Mouse (Mus musculus): ENCODE measurements around the gene Klf13. TPM values are rescaled to one million over a fixed set of nuclear protein-coding genes. Genes with fewer than 3 reads are reported as not detected.

The Klf13 gene
- polyA plus RNA-seq, 1 experiment from 2014 or later: 16.7 TPM

GRCm38 (mm10) chr7:63912924-63913723 lies 25.6 kb downstream of the Klf13 start:
- WGBS: 51% methylated on average over 12 of the region's 12 CpGs
- no peak overlapping the region for H3K4me3 ChIP-seq
- peak overlapping the region; percentile 75; the same call in 1 of the 2 replicates for H3K27ac ChIP-seq (ENCODE audit: poor library complexity, severe bottlenecking)
- ATAC-seq (ENCODE audit: insufficient number of reproducible peaks, low FRiP score): no peak
- H3K27me3 ChIP-seq (replicated peaks): no peaks in the 10 kb centered on the region
- H3K9ac ChIP-seq: no peak overlapping the region
- no peaks in the 10 kb centered on the region for H3K9me3 ChIP-seq (replicated peaks)
- H3K36me3 ChIP-seq: no peaks in the 10 kb centered on the region
- H3K4me1 ChIP-seq (replicated peaks): peaks cover 76% of the 10 kb centered on the region
- H3K4me2 ChIP-seq: no peak overlapping the region; the same call in 1 of the 2 replicates

- no peak for ATAC-seq (ENCODE audit: insufficient number of reproducible peaks, low FRiP score)
- Histone ChIP-seq H3K4me3 (no peak overlapping the region), H3K27ac (ENCODE audit: poor library complexity, severe bottlenecking) (peak overlapping the region; percentile 75), H3K36me3 (no peaks in the 10 kb centered on the region), H3K27me3 (replicated peaks) (no peaks in the 10 kb centered on the region), H3K4me2 (peak overlapping the region; percentile 37), H3K9ac (no peak overlapping the region), H3K9me3 (replicated peaks) (no peaks in the 10 kb centered on the region), H3K4me1 (replicated peaks) (peaks cover 75% of the 10 kb centered on the region)
- WGBS: 28% methylated on average over 7 of the region's 7 CpGs
These were observed 26.4 kb downstream of the Klf13 start for GRCm38 (mm10) chr7:63912234-63912810.

GRCm38 (mm10) chr7:63911383-63912233 lies 27.1 kb downstream of the Klf13 start:
- ATAC-seq (ENCODE audit: insufficient number of reproducible peaks, low FRiP score): peak; percentile 66
- Histone ChIP-seq H3K36me3 (no peaks in the 10 kb centered on the region), H3K4me1 (replicated peaks) (peaks cover 73% of the 10 kb centered on the region), H3K4me2 (peak overlapping the region; percentile 37), H3K27me3 (replicated peaks) (no peaks in the 10 kb centered on the region), H3K4me3 (no peak overlapping the region), H3K9ac (0 out of 2 replicates have a peak overlapping the region, but pooled peaks have one; percentile 21), H3K9me3 (replicated peaks) (no peaks in the 10 kb centered on the region), H3K27ac (ENCODE audit: poor library complexity, severe bottlenecking) (peak overlapping the region; percentile 75)
- WGBS: 46% methylated on average over 8 of the region's 8 CpGs

GRCm38 (mm10) chr7:63910912-63911311 lies 27.8 kb downstream of the Klf13 start:
- Histone ChIP-seq H3K27ac (ENCODE audit: poor library complexity, severe bottlenecking) (0 out of 2 replicates have a peak overlapping the region, but pooled peaks have one; percentile 75), H3K4me1 (replicated peaks) (peaks cover 77% of the 10 kb centered on the region), H3K9ac (no peak overlapping the region), H3K9me3 (replicated peaks) (no peaks in the 10 kb centered on the region), H3K27me3 (replicated peaks) (no peaks in the 10 kb centered on the region), H3K36me3 (no peaks in the 10 kb centered on the region), H3K4me2 (no peak overlapping the region), H3K4me3 (no peak overlapping the region)
- 24% methylated on average over 4 of the region's 4 CpGs for WGBS
- no peak for ATAC-seq (ENCODE audit: insufficient number of reproducible peaks, low FRiP score)

- Histone ChIP-seq H3K27me3 (replicated peaks) (no peaks in the 10 kb centered on the region), H3K27ac (ENCODE audit: poor library complexity, severe bottlenecking) (no peak overlapping the region), H3K4me1 (replicated peaks) (peaks cover 84% of the 10 kb centered on the region), H3K9ac (no peak overlapping the region), H3K9me3 (replicated peaks) (no peaks in the 10 kb centered on the region), H3K4me2 (no peak overlapping the region), H3K4me3 (no peak overlapping the region), H3K36me3 (no peaks in the 10 kb centered on the region)
- 42% methylated on average over 5 of the region's 5 CpGs for WGBS
- ATAC-seq (ENCODE audit: insufficient number of reproducible peaks, low FRiP score): no peak
These were observed 28.5 kb downstream of the Klf13 start for GRCm38 (mm10) chr7:63910225-63910624.

GRCm38 (mm10) chr7:63908496-63909285 lies 30.0 kb downstream of the Klf13 start:
- 17% methylated on average over 11 of the region's 11 CpGs for WGBS
- no peaks in the 10 kb centered on the region for H3K36me3 ChIP-seq
- H3K4me2 ChIP-seq: peak overlapping the region; percentile 41
- peak overlapping the region; percentile 46; the same call in 1 of the 2 replicates for H3K9ac ChIP-seq
- no peaks in the 10 kb centered on the region for H3K27me3 ChIP-seq (replicated peaks)
- peak overlapping the region; percentile 76 for H3K27ac ChIP-seq (ENCODE audit: poor library complexity, severe bottlenecking)
- H3K4me1 ChIP-seq (replicated peaks): peaks cover 77% of the 10 kb centered on the region
- no peaks in the 10 kb centered on the region for H3K9me3 ChIP-seq (replicated peaks)
- ATAC-seq (ENCODE audit: insufficient number of reproducible peaks, low FRiP score): no peak
- H3K4me3 ChIP-seq: no peak overlapping the region

GRCm38 (mm10) chr7:63907778-63908495 lies 30.8 kb downstream of the Klf13 start:
- Histone ChIP-seq H3K4me3 (no peak overlapping the region), H3K9ac (peak overlapping the region; percentile 46; the same call in 1 of the 2 replicates), H3K27me3 (replicated peaks) (no peaks in the 10 kb centered on the region), H3K4me2 (peak overlapping the region; percentile 41; the same call in 1 of the 2 replicates), H3K27ac (ENCODE audit: poor library complexity, severe bottlenecking) (peak overlapping the region; percentile 76), H3K4me1 (replicated peaks) (peaks cover 77% of the 10 kb centered on the region), H3K9me3 (replicated peaks) (no peaks in the 10 kb centered on the region), H3K36me3 (no peaks in the 10 kb centered on the region)
- 75% methylated on average over 5 of the region's 5 CpGs for WGBS
- ATAC-seq (ENCODE audit: insufficient number of reproducible peaks, low FRiP score): no peak

GRCm38 (mm10) chr7:63905642-63906041 lies 33.1 kb downstream of the Klf13 start:
- Histone ChIP-seq H3K9ac (no peak overlapping the region), H3K9me3 (replicated peaks) (no peaks in the 10 kb centered on the region), H3K27me3 (replicated peaks) (no peaks in the 10 kb centered on the region), H3K4me2 (no peak overlapping the region), H3K4me1 (replicated peaks) (peaks cover 63% of the 10 kb centered on the region), H3K27ac (ENCODE audit: poor library complexity, severe bottlenecking) (no peak overlapping the region; the same call in 1 of the 2 replicates), H3K4me3 (no peak overlapping the region), H3K36me3 (no peaks in the 10 kb centered on the region)
- no peak for ATAC-seq (ENCODE audit: insufficient number of reproducible peaks, low FRiP score)
- WGBS: 62% methylated on average over 5 of the region's 5 CpGs

GRCm38 (mm10) chr7:63905190-63905589 lies 33.5 kb downstream of the Klf13 start:
- Histone ChIP-seq H3K4me1 (replicated peaks) (peaks cover 62% of the 10 kb centered on the region), H3K27me3 (replicated peaks) (no peaks in the 10 kb centered on the region), H3K4me2 (no peak overlapping the region), H3K27ac (ENCODE audit: poor library complexity, severe bottlenecking) (no peak overlapping the region), H3K9ac (no peak overlapping the region), H3K4me3 (no peak overlapping the region), H3K9me3 (replicated peaks) (no peaks in the 10 kb centered on the region), H3K36me3 (no peaks in the 10 kb centered on the region)
- ATAC-seq (ENCODE audit: insufficient number of reproducible peaks, low FRiP score): no peak
- WGBS: 72% methylated on average over 2 of the region's 2 CpGs
